Mouse (Mus musculus) limb, embryonic 12.5 days (tissue): ENCODE measurements at regions not wholly inside any gene's neighbourhood (a gene's known extent, or its start where the extent isn't known, plus 50 kb on each side); places are given as distances from the start of the nearest gene placed in this dataset.

Experiments
- ATAC-seq: fragments of 200-750 bp; cut with Nextera tagmentation; 2 replicates; pipeline ENCODE4 v1.8.0; 2017; ENCODE audit warnings: low read depth, moderate TSS enrichment; ENCODE audit not compliant: insufficient number of reproducible peaks, insufficient read depth, low FRiP score, low TSS enrichment
- H3K27ac ChIP-seq: fragments of 300-500 bp; sonication (generic); 2 replicates; pipeline ENCODE4 v1.5.1; 2016; ENCODE audit warnings: mild to moderate bottlenecking, moderate library complexity
- H3K27me3 ChIP-seq: fragments of 300-500 bp; sonication (generic); 2 replicates; pipeline ENCODE4 v1.6.1; 2016; ENCODE audit warnings: mild to moderate bottlenecking, moderate library complexity
- H3K36me3 ChIP-seq: fragments of 300-500 bp; sonication (generic); 2 replicates; pipeline ENCODE4 v1.6.1; 2016; ENCODE audit warnings: mild to moderate bottlenecking, moderate library complexity
- H3K4me1 ChIP-seq: fragments of 300-500 bp; sonication (generic); replicated peaks from 2 replicates; pipeline ENCODE4 v1.6.1; 2016
- H3K4me2 ChIP-seq: fragments of 300-500 bp; sonication (generic); 2 replicates; pipeline ENCODE4 v1.6.1; 2016; ENCODE audit warnings: mild to moderate bottlenecking, moderate library complexity
- H3K4me3 ChIP-seq: fragments of 300-500 bp; sonication (generic); replicated peaks from 2 replicates; pipeline ENCODE4 v1.5.1; 2016; ENCODE audit warnings: mild to moderate bottlenecking
- H3K9ac ChIP-seq: fragments of 300-500 bp; sonication (generic); replicated peaks from 2 replicates; pipeline ENCODE4 v1.6.1; 2016; ENCODE audit warnings: mild to moderate bottlenecking, moderate library complexity
- H3K9me3 ChIP-seq: fragments of 300-500 bp; sonication (generic); 2 replicates; pipeline ENCODE4 v1.6.1; 2016; ENCODE audit warnings: mild to moderate bottlenecking, moderate library complexity
- WGBS: fragments of 180-500 bp; shearing (Covaris S2); methylation state at CpG from one replicate; pipeline ENCODE4 v1.1.7; 2016; 5-methylcytosine and 5-hydroxymethylcytosine counted together

- Histone ChIP-seq H3K36me3 (no peaks in the 10 kb centered on the region), H3K27ac (no peak overlapping the region), H3K4me3 (peak overlapping the region; percentile 41), H3K9ac (peak overlapping the region; percentile 23; the same call in 1 of the 2 replicates), H3K4me1 (peaks cover 18% of the 10 kb centered on the region), H3K4me2 (peak overlapping the region; percentile 59), H3K9me3 (no peaks in the 10 kb centered on the region), H3K27me3 (peaks cover 52% of the 10 kb centered on the region)
- ATAC-seq, result no peak
- WGBS, result 4% methylated on average over 36 of the region's 36 CpGs
Observed at GRCm38 (mm10) chr13:107645121-107645864, 399.0 kb upstream of the Smim15 start.

GRCm38 (mm10) chr13:107644705-107645104, 399.5 kb upstream of the Smim15 start:
- peaks cover 52% of the 10 kb centered on the region for H3K27me3 ChIP-seq

GRCm38 (mm10) chr13:107641926-107642657, 402.2 kb upstream of the Smim15 start:
- Histone ChIP-seq H3K4me1 (peaks cover 14% of the 10 kb centered on the region), H3K9me3 (no peaks in the 10 kb centered on the region), H3K27me3 (peaks cover 40% of the 10 kb centered on the region), H3K4me3 (no peak overlapping the region), H3K36me3 (no peaks in the 10 kb centered on the region), H3K4me2 (no peak overlapping the region), H3K9ac (no peak overlapping the region), H3K27ac (no peak overlapping the region)
- WGBS, result 80% methylated on average over 14 of the region's 14 CpGs
- ATAC-seq, result no peak

More at GRCm38 (mm10) chr13:107644705-107645104, 399.5 kb upstream of the Smim15 start:
- H3K4me2 ChIP-seq, result peak overlapping the region; percentile 59
- peak overlapping the region; percentile 41 for H3K4me3 ChIP-seq
- no peak overlapping the region for H3K27ac ChIP-seq
- no peaks in the 10 kb centered on the region for H3K36me3 ChIP-seq
- H3K4me1 ChIP-seq, result peaks cover 14% of the 10 kb centered on the region
- ATAC-seq, result peak; percentile 28; the same call in 1 of the 2 replicates
- peak overlapping the region; percentile 23; the same call in 1 of the 2 replicates for H3K9ac ChIP-seq
- 15% methylated on average over 12 of the region's 12 CpGs for WGBS
- no peaks in the 10 kb centered on the region for H3K9me3 ChIP-seq

GRCm38 (mm10) chr13:107639620-107640019, 404.6 kb upstream of the Smim15 start:
- no peak overlapping the region for H3K27ac ChIP-seq
- H3K36me3 ChIP-seq, result no peaks in the 10 kb centered on the region
- no peak for ATAC-seq
- WGBS, result 89% methylated on average over 4 of the region's 4 CpGs
- H3K4me2 ChIP-seq, result no peak overlapping the region
- no peak overlapping the region for H3K4me3 ChIP-seq
- H3K9ac ChIP-seq, result no peak overlapping the region
- H3K4me1 ChIP-seq, result peaks cover 11% of the 10 kb centered on the region; the same call in 1 of the 2 replicates
- no peaks in the 10 kb centered on the region for H3K9me3 ChIP-seq
- peaks cover 18% of the 10 kb centered on the region for H3K27me3 ChIP-seq

- 86% methylated on average over 5 of the region's 5 CpGs for WGBS
- ATAC-seq, result no peak
- Histone ChIP-seq H3K4me1 (peaks cover 14% of the 10 kb centered on the region; the same call in 1 of the 2 replicates), H3K4me3 (no peak overlapping the region), H3K27me3 (peaks cover 2% of the 10 kb centered on the region; the same call in 1 of the 2 replicates), H3K9ac (no peak overlapping the region), H3K36me3 (no peaks in the 10 kb centered on the region), H3K27ac (no peak overlapping the region), H3K9me3 (0 out of 2 replicates have a peak, but pooled peaks cover 3% of the 10 kb centered on the region), H3K4me2 (no peak overlapping the region)
Observed at GRCm38 (mm10) chr13:107637269-107637668, 407.0 kb upstream of the Smim15 start.

- no peak for ATAC-seq
- Histone ChIP-seq H3K27me3 (no peaks in the 10 kb centered on the region), H3K4me3 (no peak overlapping the region), H3K4me1 (peaks cover 15% of the 10 kb centered on the region; the same call in 1 of the 2 replicates), H3K4me2 (no peak overlapping the region), H3K9ac (no peak overlapping the region), H3K9me3 (0 out of 2 replicates have a peak, but pooled peaks cover 3% of the 10 kb centered on the region), H3K27ac (no peak overlapping the region), H3K36me3 (no peaks in the 10 kb centered on the region)
- WGBS, result 63% methylated on average over 5 of the region's 5 CpGs
Observed at GRCm38 (mm10) chr13:107635114-107635513, 409.1 kb upstream of the Smim15 start.

GRCm38 (mm10) chr13:107627073-107627472, 417.2 kb upstream of the Smim15 start:
- 87% methylated on average over 2 of the region's 2 CpGs for WGBS
- ATAC-seq, result no peak
- no peak overlapping the region for H3K4me2 ChIP-seq
- no peak overlapping the region for H3K9ac ChIP-seq
- no peak overlapping the region for H3K4me3 ChIP-seq
- H3K27ac ChIP-seq, result no peak overlapping the region
- H3K27me3 ChIP-seq, result no peaks in the 10 kb centered on the region; the same call in 1 of the 2 replicates
- H3K9me3 ChIP-seq, result no peaks in the 10 kb centered on the region
- no peaks in the 10 kb centered on the region for H3K36me3 ChIP-seq
- H3K4me1 ChIP-seq, result 0 out of 2 replicates have a peak, but pooled peaks cover 2% of the 10 kb centered on the region

GRCm38 (mm10) chr13:107626670-107627069, 417.6 kb upstream of the Smim15 start:
- Histone ChIP-seq H3K9ac (no peak overlapping the region), H3K27me3 (no peaks in the 10 kb centered on the region; the same call in 1 of the 2 replicates), H3K4me1 (no peaks in the 10 kb centered on the region), H3K4me2 (no peak overlapping the region), H3K36me3 (no peaks in the 10 kb centered on the region), H3K4me3 (no peak overlapping the region), H3K9me3 (no peaks in the 10 kb centered on the region), H3K27ac (no peak overlapping the region)
- 60% methylated on average over 8 of the region's 8 CpGs for WGBS
- no peak for ATAC-seq

GRCm38 (mm10) chr13:107621337-107621736, 422.9 kb upstream of the Smim15 start:
- no peak overlapping the region for H3K4me3 ChIP-seq
- WGBS, result 49% methylated on average over 2 of the region's 2 CpGs
- no peak overlapping the region for H3K4me2 ChIP-seq
- H3K27ac ChIP-seq, result no peak overlapping the region
- no peaks in the 10 kb centered on the region for H3K36me3 ChIP-seq
- no peaks in the 10 kb centered on the region for H3K9me3 ChIP-seq
- H3K9ac ChIP-seq, result no peak overlapping the region
- H3K27me3 ChIP-seq, result peaks cover 11% of the 10 kb centered on the region
- H3K4me1 ChIP-seq, result peaks cover 18% of the 10 kb centered on the region
- ATAC-seq, result no peak

- Histone ChIP-seq H3K4me3 (no peak overlapping the region), H3K36me3 (no peaks in the 10 kb centered on the region), H3K9ac (no peak overlapping the region), H3K9me3 (no peaks in the 10 kb centered on the region), H3K4me2 (no peak overlapping the region), H3K27ac (no peak overlapping the region), H3K27me3 (peaks cover 11% of the 10 kb centered on the region), H3K4me1 (peaks cover 18% of the 10 kb centered on the region)
- no peak for ATAC-seq
- 83% methylated on average over 2 of the region's 2 CpGs for WGBS
Observed at GRCm38 (mm10) chr13:107620887-107621286, 423.4 kb upstream of the Smim15 start.

- Histone ChIP-seq H3K27ac (no peak overlapping the region), H3K27me3 (peaks cover 13% of the 10 kb centered on the region), H3K36me3 (no peaks in the 10 kb centered on the region), H3K9ac (no peak overlapping the region), H3K4me2 (no peak overlapping the region), H3K4me1 (peaks cover 18% of the 10 kb centered on the region), H3K4me3 (no peak overlapping the region), H3K9me3 (no peaks in the 10 kb centered on the region)
- 17% methylated on average over 6 of the region's 6 CpGs for WGBS
- no peak for ATAC-seq
Observed at GRCm38 (mm10) chr13:107620210-107620609, 424.0 kb upstream of the Smim15 start.
